Mouse (Mus musculus) adrenal gland, postnatal 4 days (tissue): Measurements from ENCODE around the gene Lrp4. TPM values are rescaled to one million over a fixed set of nuclear protein-coding genes. Genes with fewer than 3 reads are reported as not detected.

Experiments
- DNase-seq, 2 experiments: peaks; one replicate each; pipeline ENCODE4 v3.0.0; 2021 to 2022; ENCODE audit warnings: low spot score in 2 of 2, mixed read lengths in 2 of 2
- long read RNA-seq, 2 experiments: library from polyadenylated mRNA; stranded (forward); transcript quantifications; one replicate each; pipeline ENCODE4 v2.0.0; 2021
- total RNA-seq, 2 experiments: library from RNA; stranded (reverse); gene quantifications; 2 replicates each; pipeline ENCODE4 v1.2.3; 2021

Gene Lrp4
- 10 to 100 TPM; 10.9 to 14.2 TPM for total RNA-seq
- long read RNA-seq, experiment 1, partial matches to known transcripts = 2 of 2 reads
- long read RNA-seq, experiment 1, other reads (novel, unspliced or antisense) = 0 of 2 reads
- long read RNA-seq, experiment 2, partial matches to known transcripts = 0 of 1 reads
- long read RNA-seq, experiment 2, other reads (novel, unspliced or antisense) = 1 of 1 reads

DNA sequence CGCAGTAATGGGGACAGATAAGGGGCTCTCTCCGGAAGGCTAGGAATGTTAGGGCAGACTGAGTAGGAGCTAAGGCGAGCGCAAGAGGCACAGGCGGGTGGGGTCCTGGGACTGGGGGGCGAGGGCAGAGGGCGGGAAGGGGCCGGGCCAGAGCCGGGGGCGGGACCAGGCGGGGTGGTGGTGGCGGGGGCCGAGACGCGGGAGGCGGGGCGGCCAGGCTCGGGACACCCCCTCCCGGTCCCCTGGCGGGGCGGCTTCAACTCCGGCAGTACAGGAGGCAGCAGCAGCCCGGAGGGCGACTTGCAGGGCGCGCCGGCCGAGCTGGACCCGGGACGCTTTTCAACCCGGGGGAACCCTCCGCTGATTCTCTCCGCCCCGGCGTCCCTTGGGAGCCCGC lies at the start of gene Lrp4:
Lrp4 (plus strand) TSS at position 253 of the 397 bp plus-strand sequence.
- DNase-seq = peak; percentile 32 to 34

DNA sequence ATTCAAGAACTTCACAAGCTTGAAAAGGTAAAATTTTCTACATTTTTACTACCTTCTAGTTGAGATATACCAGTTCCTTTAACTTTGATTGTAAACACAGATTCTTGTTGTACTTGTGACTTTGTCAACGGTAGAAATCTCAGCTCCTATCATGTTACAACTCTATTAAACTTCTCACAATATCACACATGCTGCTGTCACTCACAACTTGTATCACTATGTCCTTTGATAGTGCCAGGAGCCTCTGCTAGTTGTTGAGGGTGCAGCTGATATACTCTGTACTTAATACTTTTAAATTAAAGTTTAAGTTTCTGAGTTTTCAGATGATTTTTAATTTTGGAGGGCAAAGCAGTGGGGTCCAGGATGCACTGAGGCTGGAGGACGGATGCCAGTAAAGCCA lies 49.3 kb upstream of the Lrp4 start:
- no peak for DNase-seq

DNA sequence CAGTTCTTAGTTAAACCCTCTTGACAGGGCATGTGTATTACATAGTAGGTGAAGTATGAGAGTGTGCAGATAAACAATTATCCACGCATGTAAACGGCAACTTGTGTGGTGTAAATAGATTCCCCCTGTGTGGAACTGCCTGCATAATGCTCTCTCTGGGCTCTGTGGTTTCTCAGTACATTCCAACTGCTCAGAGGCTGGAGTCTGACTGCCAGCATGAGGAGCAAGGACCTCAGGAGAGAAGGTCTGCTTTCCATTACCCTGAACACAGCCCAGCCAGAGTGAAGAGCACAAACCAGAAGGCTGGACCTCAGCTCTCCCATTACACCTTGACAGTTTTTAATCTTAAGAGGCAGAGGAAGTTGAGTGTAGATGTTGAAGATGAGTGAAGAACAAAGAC lies 45.8 kb upstream of the Lrp4 start:
- no peak for DNase-seq

DNA sequence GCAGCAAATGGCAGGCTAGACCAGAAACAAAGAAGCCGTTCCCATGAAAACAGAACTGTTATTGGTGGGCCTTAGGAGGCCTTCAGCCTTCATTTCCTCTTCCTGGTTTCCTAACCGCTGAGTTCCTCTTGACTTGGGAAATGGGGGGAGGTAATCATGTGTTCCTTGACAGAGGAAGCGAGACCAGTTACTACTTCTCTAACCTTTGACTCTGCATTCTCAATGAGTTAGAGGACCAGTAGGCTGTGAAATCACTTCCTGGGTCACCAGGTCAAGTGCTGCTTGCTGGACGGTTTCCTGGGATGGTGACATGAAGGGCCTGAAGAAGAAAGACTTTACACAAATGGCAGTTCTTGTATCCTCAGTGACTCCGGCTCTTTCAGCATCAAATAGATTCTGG lies 45.0 kb upstream of the Lrp4 start:
- no peak for DNase-seq

DNA sequence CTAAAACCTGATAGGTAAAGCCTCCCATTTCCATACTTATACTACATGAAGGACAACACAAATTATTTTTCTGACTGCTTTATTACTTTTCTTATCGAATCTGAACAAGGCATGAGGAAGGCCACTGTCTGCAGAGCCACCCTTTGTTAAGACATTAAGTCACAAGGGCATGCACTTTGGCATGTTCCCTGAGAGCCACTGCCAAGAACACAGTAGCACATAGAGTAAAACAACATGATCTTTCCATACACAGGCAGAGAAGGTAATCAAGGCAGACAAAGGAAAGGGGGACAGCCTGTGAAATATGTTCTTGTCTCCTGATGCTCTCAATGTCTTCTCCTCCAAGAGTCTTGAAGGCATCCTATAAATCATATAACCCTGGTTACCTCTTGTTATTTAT lies 43.5 kb upstream of the Lrp4 start:
- DNase-seq = no peak

DNA sequence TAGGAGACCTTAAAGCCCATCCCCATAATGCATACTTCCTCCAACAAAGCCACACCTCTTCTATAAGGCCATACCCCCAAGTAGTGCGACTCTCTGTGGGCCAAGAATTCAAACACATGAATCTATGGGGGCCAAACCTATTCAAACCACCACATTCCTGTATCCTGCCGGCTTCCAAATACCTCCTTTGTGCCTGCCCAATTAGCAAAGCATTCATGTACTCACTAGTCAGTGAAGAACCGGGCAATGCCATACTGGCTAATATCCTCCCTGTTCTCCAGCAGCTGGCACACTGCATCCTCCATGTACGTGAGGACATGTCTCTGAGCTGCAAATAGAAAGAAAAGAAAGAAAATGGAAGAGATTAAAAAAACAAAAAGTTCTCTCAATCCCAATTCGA lies 35.7 kb upstream of the Lrp4 start:
- DNase-seq = no peak

DNA sequence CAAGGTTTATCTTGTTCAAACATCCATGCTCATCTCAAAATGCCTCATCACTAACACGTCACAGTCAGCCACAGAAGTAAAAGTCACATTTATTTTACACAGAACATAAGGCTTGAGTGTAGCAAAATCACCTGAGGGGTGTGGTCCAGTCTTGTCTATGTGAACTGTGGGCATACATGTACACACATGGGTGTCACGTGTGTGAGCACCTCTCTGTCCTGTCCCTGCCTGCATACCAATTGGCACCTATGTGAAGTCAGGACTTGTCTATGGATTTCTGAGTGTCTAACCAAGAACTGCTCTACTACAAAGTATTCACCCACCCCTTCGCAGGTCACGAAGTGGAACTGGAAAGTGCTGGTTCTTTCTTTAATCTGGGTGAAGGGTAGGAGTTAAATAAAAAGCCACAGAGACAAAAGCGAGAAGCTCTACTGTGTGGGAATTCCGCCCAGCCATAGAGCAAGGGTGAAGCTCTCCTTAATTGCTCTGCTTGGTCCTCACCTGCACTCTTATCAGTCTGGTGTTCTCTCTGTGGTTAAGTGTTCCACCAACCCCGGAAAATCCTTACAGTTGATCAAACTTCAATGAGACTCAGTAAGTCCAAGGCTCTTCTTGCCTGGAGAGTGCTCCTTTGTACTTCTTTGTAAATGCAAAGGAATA lies 33.1 kb upstream of the Lrp4 start:
- DNase-seq = no peak

DNA sequence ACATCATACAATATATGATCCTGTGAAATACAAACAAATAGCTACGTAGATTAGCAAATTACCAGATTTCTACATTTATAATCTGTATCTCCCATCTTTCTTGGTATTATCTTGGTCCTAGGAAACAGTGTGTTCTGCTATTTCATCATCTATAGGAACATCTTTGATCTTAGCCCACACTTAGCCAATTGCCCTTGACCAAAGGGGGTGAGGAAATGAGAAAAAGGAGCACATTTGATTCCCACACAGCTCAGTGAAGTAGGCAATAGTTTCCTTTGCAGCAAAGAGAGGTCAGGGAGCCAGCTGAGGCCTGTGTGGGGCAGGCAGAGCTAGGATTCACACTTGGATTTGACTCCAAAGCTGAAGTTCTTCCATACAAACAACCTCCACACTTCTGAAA lies 31.0 kb upstream of the Lrp4 start:
- no peak for DNase-seq

DNA sequence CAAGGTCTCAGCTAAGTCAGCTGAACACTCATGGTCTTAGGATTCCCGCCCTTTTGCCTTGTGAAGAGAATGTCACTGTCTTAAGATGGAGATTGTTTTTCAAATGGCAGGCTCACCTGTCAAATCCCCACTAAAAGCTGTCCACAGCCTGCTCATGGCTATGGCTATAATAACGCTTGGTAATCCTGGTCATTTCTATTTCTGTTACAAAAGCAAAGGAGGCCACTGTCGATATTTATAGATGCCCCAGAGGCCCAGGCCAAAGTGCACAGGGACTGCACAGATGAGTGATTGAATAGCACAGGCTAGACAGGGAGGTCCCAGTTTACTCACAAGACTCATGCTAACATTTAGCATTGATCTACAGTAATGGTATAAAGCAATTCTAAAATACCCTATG lies 28.2 kb upstream of the Lrp4 start:
- no peak for DNase-seq

DNA sequence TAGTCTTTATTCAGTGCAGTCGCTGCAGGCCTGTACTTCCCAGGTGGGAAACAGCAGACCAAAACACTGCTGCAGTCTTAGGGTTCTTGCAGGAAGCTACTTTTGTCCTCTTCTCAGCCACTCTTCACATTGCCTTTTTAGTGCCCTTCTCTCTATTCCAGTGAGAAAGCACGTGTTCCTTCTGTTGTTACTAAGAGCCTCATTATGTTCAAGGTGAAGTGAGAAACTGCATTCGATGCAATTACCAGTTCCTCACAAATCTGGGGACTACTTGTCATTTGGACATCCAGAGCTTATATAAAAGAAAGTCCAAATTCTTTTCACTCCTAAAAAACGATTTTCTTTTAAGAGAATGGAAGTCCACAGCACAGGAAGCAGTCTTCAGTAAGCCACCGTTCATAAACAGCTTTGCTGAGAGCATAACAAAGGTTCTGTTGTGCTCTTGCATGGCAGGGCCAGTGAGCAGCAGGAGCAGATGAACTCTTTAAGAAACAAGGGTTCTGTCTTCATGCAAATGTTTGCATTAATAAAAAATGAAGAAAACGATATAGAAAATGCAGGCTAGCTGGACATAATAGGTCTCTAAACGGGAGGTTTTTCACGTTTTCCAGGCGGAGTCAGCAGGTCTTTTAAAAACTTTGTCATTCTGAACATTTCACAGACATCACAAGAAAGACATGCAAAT lies 27.3 kb upstream of the Lrp4 start:
- no peak for DNase-seq

DNA sequence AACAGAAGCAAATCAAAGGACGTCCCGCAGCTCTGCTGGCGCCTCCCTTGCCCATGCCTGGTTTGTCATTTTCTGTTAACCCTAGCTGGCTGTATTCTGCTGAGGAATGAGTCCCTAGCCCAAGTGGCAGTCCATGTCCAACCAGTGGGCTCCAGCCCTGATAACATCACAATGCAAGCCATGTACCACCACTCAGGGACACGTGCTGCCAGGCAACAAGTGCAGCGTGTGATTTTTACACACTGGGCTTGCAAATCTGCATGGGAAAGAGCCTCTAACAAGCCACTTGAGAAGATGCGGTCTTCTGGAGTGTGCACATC lies 26.8 kb upstream of the Lrp4 start:
- no peak for DNase-seq

DNA sequence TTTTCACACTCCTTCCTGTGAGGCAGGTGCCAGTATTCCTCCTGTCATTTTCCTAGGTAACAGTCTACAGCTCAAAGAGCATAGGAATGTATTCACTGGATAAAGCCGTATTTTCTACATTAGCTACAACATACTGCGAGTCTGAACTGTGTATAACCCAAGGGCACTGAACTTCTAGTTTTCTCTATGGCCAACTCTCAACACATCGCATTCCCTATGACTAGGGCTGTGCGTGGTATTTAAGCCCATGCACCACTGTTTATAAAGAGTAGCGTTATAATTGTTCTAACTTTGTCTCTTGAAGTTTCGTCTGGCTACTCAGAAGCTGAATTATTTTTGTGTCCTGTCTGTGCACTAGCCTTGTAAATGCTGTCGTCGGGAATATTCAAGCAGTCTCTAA lies 20.6 kb upstream of the Lrp4 start:
- no peak for DNase-seq

DNA sequence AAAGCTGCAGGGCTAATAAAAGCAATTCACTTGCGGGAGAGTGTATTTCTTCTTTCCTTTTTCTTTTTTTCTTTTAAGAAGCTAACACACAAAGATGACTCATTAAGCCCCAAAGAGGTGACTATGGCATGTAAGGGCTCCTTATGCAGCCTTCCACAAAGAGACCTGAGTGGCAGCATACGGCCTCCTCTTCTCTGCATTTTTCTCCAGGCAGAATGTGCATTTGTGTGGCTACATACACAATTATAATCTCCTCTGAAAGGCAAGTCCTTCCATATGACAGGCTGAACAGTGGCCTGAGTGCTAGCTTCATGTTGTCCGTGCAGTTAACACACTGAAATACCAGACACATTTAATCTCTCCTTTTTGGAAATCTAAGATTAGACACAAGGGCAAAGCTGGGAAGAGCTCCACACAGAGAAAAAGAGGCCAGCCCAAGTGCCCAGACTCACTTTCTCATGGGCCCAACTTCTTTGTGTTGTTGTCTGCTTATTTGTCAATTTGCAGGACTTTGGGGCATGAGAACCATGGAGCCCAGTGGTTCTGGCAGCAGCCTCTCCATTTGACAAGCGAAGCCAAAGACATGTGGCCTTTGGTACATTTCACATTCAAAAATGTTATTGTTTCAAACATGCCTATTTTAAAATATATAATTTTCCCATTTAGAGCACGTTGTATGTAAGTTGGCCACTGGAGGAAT lies 20.0 kb upstream of the Lrp4 start:
- DNase-seq = no peak

DNA sequence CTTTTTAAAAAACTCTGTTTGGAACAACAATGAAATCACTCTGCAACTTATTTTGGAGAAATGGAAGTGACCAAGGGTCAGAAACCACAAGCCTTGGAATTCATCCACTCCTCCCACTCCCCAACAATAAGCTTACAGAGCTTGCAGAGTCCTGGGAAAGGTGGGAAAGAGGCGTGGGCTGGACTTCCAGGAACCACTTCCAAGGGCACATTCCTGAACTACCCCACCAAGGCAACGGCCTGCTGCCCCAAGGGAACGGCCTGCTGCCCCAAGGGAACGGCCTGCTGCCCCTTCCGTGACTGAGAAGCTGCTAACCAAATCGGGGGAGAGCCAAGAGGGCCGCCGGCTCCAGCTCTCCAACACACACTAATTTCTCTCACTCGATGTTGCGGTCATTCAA lies 18.0 kb upstream of the Lrp4 start:
- no peak for DNase-seq

DNA sequence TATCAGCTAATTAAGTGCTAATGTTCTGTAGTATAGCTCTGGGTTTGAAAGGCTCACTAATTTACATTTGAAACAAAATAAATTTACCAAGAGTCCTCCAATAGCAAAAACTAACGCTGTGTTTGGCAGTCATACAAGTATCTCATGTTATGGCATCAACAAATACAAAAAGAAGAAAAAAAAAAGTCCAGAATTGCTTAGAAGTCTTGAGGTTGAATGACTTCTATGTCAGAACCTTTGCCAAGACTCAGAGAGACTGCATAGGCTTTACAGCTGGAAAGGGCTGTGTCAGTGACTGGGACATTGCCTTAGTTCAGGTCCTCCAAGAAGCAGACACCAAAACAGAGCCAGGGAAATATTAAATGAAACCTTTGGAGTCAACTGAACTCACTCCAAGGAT lies 17.4 kb upstream of the Lrp4 start:
- DNase-seq = no peak

DNA sequence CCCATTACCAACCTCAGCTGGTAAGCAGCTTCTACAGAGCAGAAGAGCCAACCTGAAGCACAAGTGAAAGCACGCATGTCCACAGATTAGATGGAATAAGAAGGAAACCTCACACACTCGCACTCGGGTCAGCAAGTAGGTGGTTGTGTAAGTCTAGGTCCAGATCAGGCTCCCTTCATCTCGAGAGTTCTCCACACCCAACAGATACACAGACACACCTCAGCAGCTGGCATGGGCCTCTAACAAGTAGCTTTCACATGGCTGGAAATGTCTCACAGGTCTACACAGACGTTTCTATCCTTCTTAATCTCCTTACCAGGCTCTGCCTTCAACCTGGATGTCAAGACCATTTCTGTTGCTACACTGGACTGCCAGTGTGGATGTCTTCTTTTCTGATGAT lies 16.6 kb upstream of the Lrp4 start:
- no peak for DNase-seq

DNA sequence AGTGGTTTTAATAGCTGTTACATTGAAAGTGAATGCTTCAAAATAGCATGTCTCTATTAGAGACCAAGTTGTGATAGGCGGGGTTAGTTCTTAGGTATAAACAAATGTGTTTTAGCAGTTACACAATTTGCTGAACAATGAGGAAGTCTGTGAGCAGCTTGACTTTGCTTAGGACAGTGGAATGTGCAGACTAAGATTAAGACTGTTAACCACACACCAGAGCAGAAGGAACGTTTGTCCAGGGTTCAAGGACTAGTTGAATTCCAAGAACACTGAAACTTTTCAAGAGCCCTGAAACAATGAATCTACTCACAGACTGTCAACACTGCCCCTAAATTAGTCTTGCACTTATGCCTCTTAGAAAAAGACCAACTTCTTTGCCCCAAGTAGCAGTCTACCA lies 15.6 kb upstream of the Lrp4 start:
- DNase-seq = no peak

DNA sequence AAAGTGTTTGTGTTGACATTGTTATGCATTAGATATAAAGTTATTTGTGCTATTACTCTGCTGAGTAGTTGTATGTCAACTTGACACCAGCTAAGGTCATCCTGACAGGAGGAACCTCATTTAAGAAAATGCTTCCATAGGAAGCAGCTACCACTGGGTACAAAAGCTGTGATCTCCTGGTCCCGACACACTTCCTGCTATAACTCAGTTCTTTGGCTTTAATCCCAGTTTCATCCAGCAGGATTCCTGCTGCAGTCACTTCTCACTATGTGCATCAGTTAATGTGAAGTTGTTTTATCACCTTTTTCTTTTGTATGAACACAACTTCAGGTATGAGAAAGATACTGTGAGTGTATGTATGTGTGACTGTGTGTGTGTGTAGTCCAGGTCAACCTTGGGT lies 15.1 kb upstream of the Lrp4 start:
- DNase-seq = no peak

DNA sequence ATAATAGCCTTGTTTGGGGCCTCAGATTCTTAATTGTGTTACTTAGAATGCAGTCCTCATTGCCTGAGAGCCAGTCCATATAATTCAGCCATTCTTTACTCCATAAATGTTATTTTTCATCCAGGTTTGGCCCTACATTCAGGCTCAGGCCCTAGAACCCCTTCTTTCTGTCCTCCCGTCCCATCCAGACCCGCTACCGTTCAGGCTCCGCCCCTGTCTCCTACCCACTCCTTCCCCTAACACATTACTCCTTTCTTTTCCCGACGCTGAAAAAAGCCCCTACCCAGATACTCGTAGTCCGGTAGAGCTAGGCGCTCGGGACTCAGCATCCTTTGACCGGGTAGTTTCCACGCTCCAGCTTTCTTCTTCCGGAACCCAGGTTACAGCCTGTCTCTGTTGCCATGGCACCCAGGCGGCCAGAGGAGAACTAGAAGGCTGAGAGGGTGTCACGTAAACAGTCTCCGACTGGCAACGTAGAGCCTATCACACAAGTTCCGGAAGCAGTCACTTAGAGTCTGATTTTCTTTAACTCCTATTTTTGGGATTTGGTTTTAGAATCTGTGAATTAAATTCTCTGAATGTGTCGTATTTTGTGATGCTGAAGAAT lies 12.9 kb upstream of the Lrp4 start, which contains the start of gene 1110051M20Rik:
1110051M20Rik (minus strand) TSS at position 419 of the 607 bp plus-strand sequence.
- DNase-seq = peak; percentile 57 to 63

DNA sequence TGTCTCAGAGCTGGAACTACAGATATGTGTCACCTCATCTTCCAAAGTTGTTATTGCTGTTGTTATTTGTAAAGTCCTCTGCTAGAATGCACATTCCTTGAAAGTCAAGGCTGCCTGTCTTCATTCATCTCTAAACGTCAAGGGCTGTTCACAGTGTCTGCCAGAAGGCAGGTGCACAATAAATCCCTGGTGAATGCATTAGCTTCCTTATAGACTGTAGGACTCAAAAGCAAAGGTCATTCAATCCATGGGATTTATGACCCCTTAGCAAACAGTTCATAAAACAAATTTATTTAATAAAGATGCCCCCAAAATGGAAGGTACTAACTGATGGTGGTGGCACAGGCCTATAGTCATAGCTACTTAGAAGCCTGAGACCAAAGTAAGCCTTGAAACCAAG lies 7.6 kb upstream of the Lrp4 start:
- no peak for DNase-seq

DNA sequence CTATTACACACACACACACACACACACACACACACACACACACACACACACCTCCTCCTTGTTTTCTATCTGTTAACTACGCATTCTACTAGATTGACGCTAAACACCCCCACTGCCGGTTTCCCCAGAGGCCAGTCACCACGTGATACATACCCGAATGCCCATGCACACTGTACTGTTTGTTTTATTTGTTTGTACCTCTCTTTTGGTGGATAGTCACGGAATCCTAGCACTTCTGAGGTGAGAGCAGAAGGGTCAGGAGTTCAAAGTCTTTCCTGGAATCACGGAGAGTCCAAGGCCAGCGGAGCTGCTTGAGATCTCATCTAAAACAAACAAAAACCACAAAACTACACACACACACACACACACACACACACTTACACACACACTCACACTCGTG lies 7.0 kb upstream of the Lrp4 start:
- no peak for DNase-seq

DNA sequence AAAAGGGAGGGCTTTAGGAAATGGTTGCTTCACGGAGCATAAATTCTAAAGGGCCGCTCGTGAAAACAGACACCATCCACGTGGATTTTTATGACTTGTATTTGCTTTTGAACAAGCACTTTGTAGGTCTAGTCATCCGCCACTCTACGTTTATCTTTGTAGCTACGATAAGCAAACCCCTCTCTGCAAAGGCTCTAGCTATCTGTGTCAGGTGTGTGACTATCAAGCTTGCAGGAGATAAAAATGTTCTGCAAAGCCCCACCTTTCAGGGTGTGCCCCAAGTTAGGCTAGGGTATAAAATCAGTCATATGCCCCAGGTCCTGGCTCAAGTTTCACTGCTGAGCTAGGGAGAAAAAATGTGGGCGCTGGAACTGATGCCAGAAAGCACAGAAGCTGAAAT lies 4.7 kb upstream of the Lrp4 start:
- no peak for DNase-seq
